Mouse (Mus musculus) right cerebral cortex, postnatal 10 days (tissue): ENCODE measurements around the gene Gc.

Experiments used
- DNase-seq, 2 experiments: peaks; one replicate each; pipeline ENCODE4 v3.0.0; 2021; ENCODE audit warnings: low spot score in 2 of 2

Gene Gc

DNA sequence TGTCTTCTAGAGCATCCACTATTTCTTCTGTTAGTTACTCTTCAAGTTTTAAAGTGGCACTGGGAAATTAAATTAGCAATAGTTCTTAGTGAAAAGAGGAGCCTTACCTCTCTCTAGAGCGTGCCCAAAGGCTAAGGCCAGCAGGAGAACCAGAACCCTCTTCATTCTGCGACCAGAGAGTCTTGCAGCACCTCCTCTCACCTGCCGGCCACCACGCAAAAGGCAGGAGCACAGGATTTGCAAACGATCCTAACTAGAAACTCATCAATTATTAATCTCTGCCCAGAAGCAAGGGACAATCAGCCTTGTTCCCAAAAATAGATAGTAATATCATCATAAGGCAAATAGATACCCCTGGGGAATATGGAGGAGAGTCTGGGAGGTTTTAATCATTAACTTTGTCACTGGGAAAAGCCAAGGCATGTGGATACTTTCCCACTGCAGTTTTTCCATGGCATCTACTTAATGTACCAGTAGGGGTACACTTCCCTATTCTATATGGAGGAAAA lies at the start of gene Gc:
Gene Gc, minus strand, starts transcription at position 345 of the 509 bp plus-strand sequence.
- DNase-seq = no peak

DNA sequence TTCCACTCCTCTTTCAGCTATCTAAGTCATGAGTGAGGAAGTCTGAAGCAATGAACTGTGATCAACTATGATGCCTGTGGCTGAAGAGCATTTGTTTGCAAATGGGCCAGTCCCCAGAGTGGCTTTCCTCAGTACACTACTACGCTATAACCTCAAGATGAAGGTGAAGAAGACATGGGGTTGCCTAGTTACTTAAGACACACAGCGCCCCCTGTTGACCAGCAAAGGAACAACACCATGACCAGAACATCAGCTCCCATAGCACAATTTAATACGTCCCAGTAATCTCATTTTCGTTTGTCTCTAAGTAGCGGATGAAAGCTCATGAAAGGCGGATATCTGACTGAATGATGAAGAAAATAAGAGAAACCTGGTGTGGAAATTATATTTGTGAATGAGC lies 42.5 kb upstream of the Gc start:
- DNase-seq = no peak

DNA sequence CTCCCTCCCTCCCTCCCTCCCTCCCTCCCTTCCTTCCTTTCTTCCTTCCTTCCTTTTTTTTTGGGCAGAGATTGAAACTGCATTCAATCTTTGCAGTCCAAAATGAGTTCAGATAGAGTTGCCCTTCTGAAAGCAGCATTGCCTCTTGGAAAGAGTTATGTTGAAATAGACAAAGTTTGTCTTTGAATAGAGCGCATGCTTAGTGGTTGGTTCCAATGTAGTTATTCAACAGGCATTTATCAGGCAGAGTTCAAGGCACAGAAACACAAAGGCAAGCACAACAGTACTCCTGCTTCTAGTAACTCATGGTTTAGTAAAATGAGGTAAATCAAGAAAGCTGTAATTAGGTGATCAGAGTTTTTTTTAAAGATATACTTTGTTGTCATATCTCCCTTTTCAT lies 34.9 kb upstream of the Gc start:
- DNase-seq = no peak

DNA sequence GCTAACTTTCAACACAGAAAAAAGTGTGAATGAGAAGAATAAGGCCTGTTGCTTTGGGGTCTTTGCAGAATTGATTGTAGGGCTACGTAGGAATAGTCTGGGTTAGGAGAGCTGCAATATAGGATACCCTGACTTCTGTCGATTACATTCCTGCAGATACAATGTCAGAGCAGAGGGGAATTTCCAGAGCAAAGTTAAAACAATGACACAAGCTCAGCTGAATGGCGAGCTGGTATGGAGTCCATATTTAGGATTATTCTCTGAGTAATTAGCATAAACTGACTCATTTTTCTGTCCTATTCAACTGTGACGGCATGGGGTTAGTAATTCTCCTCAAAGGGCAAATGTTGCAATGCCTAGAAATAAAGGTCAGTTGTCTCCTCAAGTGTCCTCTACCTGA lies 12.8 kb upstream of the Gc start:
- no peak for DNase-seq

DNA sequence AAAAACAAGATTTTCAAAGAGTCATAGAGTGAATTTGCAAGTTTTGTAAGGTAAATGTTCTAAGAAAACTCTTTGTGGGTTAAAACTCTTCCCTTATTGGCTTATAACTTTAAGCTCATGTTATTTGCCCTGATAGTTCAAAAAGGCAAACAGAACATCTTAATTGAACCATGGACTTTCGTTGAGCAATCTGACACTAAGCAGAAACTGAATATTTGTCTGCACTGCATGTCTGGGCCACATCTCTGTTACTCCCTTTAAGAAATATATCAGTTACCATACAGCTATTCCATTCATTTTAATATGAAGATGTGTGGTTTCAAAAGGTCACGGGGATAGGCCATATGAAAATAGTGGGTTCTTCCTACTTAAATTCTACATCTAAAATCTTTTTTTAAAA lies 10.2 kb upstream of the Gc start:
- DNase-seq = no peak

DNA sequence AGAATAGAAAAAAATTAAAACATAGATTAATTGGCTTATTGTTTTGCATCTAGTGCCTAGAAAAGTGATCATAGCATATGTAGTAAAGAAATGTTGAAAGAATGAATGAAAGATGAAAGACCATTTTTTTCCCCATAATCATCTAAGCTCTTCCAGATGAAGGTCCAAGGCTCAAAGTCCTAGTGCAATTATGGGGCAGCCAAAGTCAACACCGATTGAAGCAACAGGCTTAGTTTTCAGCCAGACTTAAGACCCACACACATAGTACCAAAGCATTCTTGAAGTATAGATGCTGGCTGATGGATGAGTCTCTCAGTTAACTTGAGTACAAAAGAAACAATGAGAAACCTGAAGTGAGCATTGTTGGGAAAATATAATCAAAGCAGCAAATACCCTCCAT lies 9.3 kb upstream of the Gc start:
- DNase-seq = no peak

DNA sequence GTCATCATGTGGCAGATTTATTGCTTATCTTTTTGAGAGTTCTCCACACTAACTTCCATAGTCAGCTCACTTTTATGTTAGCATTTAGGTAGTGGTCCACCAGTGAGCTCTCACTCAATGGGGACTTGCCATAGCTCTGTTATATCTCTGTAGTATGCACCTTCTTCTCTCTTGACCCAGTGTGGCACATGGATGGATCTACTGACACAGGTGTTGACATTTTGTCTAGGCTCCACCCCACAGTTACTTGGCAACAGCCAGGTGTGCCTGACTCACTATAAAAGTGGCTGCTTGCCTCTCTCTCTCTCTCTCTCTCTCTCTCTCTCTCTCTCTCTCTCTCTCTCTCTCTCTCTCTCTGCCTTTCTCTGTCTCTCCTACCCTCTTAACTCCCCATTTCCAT lies 8.6 kb upstream of the Gc start:
- no peak for DNase-seq

DNA sequence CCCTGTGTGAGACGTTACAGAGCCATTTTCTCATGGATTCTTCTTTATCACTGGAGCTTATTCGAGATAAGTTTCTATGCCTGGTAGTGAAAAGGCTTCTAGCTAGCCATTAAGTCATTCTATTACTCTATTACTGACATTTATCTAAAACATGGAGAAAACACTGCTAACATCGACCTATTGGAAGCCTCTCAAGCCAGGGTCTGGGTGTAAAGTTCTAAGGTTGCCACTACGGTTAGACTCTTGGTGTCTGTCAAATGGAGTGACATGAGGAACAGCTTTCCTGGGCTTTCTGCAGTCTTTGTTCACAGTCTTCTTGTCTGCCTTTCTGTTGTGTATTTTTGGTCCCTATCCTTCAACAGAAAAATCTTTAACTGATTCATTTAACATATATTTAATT lies 4.1 kb upstream of the Gc start:
- no peak for DNase-seq

DNA sequence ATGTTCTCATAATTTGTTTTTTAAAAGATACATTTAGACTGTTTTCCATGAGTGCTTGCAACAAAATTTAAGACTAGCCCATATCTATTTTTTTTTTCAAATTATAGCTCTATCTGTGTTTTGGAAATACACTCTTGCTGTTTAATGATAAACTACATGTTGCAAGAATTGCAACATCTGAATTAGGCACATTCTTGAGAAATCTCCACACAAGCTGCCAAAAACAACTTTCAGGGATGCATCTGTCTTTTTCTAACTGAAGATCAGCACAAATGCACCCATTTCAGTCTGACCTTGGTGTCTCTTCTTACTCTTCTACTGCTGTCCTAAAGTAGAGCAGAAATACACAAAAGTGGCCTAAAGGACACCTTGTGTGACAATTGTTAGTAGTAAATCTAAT lies 1.9 kb upstream of the Gc start:
- no peak for DNase-seq

DNA sequence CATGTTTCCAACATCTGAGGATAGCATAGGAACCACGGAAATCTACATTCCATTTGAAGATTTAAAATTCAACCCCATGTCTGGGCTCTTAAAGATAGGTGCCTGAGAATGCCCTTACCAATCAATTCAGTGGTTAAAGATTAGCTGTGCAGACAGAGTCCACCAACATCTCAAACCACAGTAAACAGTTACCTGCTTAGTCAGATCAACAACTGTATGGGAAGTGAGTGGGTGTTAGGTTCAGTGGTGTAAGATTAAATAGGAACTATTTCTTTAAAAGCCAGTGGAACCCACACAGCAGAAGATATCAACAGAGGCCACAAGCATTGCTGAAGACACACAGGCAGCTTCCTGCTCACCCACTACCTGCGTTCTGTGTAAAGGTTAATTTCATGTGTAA lies 1.3 kb upstream of the Gc start:
- no peak for DNase-seq

DNA sequence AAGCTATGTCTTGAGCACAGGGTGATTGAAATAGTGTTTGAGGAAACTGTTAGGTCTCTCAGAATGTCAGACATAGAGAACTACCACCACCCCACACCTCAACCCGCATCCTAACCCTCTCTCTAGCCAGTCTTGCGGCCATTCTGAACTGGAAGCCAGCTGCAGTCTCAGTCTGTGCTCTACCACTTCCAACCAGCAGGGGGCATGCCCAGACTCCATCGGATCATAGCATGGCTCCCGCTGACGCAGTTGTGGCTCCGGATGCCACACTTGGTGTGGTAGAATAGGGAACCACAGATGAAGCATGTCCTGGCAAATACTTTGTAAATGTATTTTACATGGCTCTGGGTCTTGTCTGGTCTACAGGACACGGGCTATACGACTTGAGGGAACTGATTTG lies 2.2 kb downstream of the Gc start:
- DNase-seq = peak; percentile 21 to 27

DNA sequence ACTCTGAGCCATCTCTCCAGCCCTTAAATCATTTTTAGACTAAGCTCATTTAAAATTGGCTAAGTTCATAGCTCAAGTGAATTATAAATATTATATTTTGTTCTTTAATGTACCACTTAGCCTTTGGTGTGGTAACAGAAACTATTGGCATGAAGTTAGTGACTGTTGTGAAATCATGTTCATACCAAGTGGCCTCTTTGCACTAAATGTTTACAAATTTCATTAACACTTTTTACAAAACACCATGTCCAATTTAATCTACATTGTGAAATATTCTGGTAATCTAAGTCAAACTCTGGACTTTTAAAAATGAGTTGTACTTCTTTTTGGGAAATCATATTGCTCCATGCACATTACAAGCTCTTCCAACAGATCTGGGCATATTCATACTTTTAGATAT lies 6.9 kb downstream of the Gc start:
- DNase-seq = no peak

DNA sequence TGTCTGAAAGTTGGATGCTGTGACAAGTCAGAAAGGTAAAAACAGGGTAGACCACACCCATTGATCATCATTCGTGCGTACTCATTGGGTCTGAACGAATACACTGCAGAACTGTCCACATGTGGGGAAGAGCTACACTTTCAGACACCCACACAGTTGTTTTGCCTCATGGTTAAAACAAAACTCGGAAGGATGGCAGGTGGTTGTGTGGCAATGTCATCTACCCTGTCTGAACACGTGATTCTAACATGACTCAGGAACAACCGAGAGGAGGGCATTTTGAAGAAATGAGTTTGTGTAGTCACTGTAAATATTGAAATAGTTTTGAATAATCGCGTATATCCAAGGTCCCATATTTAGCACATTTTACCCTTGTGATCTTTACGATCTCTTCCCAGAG lies 8.4 kb downstream of the Gc start:
- DNase-seq = no peak

DNA sequence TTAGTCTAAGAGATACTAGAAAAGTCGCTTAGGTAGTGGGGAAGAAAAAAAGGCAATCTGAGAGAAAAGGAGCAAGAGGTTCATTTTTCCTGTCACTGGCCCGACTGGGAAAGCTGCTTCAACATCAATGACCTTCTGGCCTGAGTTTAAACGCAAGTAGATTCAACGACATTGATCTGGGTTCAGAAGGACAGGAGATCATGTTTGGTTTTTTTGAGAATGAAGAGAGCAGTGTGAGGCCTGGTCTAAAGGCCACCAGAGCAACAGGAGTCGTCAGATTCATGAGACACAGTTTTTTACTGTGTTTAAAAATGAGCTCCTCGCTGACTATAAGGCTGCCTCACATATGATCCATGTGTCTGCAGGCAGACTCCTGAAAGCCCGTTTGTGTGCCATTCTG lies 9.7 kb downstream of the Gc start:
- DNase-seq = no peak

DNA sequence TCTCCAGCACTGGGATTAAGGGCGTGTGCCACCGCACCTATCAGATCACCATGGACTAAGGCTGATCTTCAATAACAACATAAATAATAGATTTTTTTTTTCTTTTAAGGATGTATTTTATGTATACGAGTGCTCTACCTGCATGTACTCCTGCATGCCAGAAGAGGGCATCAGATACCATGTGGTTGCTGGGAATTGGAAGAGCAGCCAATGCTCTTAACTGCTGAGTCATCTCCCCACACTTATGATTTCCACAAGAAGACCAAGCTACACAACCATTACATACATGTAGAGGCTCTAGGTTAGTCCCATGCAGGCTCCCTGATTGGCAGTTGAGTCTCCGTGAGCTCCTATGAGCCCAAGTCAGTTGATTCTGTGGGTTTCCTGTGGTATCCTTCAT lies 13.3 kb downstream of the Gc start:
- DNase-seq = peak in 1 of 2 experiments; percentile 19

DNA sequence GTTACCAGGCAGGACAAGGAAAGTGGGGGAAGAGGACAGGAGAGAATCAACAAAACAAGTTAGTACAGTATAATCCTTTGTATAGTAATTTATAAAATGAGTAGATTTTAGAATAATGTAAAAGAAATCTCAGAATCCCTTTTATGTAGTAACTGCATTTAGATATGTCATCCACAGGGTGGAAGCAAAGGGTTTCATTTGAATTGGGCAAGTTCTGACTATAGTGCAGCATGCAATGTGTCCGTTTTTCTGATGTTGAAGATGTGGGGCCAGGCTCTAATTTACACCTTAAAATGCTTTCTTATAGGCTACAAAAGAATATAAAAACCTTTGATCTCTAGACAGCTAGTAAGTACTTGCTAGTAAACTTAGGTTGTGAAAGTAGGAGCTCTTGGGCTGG lies 46.2 kb downstream of the Gc start:
- DNase-seq = no peak

DNA sequence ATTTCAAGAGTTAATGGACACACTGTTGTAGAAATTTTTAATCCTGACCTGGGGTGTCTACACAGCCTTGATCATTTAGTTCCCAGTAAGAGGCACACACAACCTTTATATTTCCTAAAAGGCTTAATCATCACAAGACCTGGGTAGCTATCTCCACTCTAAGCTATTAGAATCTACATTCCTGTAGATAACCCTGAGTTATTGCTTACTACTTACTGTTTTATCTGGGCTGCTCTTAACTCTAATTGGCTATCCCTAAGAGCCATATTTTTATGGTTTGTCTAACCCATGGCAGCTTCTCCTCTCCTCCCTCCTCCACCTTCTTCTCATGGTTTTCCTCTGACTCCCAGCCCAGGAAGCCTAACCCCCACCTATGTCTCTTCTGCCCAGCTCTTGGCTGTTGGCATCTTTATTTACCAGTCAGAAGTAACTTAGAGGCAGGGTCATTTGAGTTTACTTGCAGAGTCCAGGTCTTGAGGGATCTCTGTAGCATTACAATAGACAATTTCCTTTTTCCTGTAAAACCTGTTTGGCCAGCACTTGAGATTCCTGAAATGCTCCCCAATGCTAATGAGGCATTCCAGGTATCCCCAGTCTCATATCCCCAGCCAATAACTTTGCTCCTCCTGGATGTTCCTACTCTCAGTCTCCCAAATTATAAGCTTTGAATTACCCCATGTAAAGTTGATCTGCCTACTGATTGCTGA lies 50.2 kb downstream of the Gc start:
- no peak for DNase-seq

DNA sequence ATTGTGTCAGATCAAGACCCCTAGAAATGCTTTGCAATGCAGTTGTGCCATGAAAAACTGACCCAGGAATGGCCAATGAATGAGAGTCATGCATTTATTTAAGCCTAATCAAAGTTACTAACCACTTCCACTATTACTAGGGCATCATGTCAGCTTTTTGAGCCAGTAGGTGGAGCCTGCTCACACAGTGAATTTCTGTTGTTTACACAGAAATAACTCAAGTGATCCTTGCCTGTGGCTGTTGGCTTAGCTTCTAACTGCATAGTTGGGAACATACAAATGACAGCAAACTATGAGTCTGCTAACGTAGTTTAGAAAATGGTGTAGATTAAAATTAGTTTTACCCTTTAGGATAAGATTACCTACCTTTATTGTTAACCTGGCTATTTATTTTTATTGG lies 52.6 kb downstream of the Gc start:
- DNase-seq = no peak

DNA sequence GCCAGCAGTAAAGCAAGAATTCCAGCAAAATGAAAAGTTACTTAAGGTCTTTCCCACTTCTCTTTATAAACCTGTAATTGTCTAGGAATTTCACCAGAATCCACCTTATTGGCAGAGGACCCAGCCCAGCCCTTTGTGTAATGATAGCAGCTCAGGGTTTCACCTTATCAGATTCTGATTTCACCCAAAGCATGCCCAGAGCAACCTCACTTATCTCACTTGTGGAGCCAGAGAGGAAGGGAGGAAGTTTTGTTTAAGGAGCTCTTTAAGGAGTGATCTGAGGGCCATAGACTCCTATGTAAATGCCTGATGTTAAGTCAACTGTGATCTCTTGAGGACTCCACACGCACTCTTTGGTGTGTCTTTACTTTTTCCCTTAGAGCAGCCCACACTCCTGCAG lies 67.3 kb downstream of the Gc start:
- no peak for DNase-seq

DNA sequence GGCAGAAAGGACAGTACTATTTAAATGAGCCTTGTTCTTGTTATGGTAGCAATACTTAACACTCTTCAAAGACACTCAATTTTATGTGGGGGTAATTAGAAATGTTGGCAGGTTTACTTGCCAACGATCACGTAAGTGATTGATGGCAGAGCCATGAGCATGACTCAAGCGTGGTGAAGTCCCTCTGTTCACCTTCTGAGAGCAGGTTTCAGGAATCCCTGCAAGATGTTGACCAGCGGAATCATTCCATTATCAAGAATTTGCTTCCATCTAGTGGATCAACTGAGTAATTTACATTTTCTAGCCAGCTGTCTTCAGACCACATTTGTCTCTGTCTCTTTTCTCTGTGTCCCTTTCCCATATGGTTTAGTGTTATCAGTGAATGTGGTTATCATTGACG lies 73.5 kb downstream of the Gc start:
- DNase-seq = no peak

DNA sequence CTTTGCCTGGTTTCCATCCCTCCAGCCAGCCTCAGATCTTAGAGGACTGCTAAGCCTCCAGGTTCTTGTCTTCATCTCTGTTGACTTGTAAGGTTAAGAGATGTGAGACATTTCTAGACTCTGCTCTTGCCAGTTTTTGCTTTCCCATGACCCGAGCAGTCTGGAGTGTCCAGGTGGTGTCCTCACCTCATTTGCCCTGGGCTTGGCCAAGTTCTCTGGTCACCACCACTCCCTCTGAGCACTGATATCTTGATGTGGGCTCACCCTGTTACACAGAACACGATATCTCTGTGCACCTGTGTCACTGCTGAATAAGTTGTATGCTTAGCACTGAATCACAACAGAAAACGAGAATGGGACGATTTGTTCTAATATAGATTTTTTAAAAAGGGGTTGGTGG lies 76.4 kb downstream of the Gc start:
- no peak for DNase-seq

DNA sequence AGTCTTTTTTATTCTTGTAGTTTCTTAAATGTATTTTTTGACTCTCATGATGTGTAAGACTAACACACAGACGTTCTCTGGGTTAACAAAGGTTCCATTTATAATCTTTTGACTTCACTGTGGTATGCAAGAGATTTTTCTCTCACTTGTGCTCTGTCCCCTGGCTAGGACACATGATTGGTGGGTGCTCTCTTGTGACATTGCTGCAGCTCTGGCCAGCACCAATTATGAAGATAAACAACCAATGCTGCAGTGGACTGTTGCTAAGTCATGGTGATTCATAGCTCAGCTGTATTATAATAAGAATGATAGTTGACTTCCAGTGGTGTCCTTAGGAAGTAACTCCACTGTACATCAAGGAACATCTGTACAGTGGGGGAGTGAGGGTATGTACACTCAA lies 87.6 kb downstream of the Gc start:
- no peak for DNase-seq

DNA sequence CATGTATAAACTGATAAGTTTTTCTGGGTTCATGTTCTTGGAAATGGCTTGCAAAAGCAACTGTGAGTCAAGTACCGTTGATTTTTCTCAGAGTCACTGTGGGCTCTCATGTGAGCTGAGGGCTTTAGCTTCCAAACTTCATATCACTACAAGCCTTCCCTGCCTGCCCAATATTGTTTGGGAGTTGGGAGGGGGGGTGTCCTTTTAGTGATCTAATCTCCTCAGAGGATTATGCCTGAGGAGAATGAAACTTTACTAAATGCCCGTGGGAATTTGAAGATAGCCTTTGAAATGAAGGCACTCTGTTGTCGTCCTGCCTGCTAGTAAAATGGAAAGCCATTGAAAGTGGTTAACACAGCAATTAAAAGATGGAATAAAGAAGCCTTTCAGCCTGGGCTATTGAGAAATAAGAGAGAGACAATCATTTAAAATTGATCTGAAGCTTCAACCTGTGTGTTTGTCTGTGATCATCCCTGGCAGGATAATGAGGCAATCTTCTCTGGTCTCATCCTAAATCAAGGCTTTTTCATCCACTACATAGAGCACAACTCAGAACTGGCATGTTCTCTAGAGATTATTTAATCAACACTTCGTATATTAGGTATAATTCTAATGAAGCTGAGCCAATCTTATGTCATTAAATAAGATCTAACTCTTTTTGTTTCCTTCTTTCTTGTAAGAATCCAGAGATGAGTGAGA lies 89.5 kb downstream of the Gc start:
- DNase-seq = no peak
